Mouse (Mus musculus) cerebellum, adult 2 months (tissue): ENCODE results near the gene Aldh5a1.

ENCODE experiments used
- CTCF ChIP-seq: fragments of 200-500 bp; IDR thresholded peaks from 2 replicates; pipeline ENCODE4 v1.5.1; 2011; ENCODE audit warnings: low read depth, mild to moderate bottlenecking, control low read depth, low read length, moderate library complexity, borderline replicate concordance; ENCODE audit not compliant: insufficient read depth
- POLR2A ChIP-seq: fragments of 200-500 bp; IDR thresholded peaks from 2 replicates; pipeline ENCODE4 v1.6.1; 2011; ENCODE audit warnings: low read length, control low read depth, borderline replicate concordance; ENCODE audit not compliant: insufficient read depth

GRCm38 (mm10) chr13:24889554-24889953 is 47.9 kb downstream of the Aldh5a1 start:
- TF ChIP-seq CTCF = no peak
- TF ChIP-seq POLR2A = no peak
